Comparison of ENCODE assay signal across 9 mouse cellular contexts in the genomic region with DNA sequence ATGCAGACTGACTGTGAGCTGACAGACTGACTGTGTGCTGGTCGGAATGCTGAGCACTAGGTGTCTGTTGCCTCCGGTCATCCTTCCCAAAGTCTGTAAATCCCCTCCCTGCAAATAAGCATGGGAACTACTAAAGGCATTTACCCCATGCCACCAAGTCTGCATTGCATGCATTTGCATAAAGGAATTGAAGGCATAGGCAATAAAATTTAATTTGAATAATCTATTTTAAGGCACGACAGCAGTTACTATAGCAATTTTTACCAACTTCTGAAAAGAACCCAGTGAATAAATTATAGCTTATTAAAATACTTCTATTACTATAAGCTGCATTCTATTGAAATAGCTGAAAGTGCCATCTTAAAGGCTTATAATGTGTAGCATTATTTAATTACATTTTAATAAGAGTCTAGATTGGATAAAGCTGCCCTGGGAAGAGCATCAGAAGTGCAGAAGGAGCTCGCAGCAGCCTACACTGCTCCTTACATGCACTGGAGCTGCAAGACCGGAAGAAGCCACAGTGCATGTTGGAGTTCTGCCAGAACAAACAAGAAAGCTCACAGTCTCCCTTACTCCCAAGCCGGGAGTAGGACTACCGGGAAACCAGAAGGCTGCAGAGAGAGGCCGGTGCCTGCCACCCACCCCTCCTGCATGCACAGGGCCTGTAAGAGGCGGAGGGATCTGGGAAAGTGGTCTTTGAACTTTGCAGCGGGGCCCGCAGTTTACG. TPM values are rescaled to one million over a fixed set of nuclear protein-coding genes. Genes with fewer than 3 reads are reported as not detected.
DNase-seq lines count a peak whose midpoint lies in the region; ATAC-seq lines count a peak whose summit lies in the region.
"Had no signal": no experiment of that assay in that cellular context is flagged by ENCODE, and none has a peak within 500 bp of the region (broad histone marks: within the 10 kb centered on the region; RNA-seq: fewer than 3 reads in every experiment).

No protein-coding gene starts in this region.

- no peak overlapping the region for H3K9ac ChIP-seq in heart, embryonic 12.5 days
- H3K9ac ChIP-seq in forebrain, embryonic 15.5 days (replicated peaks) = no peak overlapping the region
- no peak overlapping the region for H3K9ac ChIP-seq in neural tube, embryonic 11.5 days (ENCODE audit: low read length)

- H3K4me1 ChIP-seq in heart, embryonic 12.5 days (replicated peaks) = peaks cover 21% of the 10 kb centered on the region
- peaks cover 8% of the 10 kb centered on the region for H3K4me1 ChIP-seq in forebrain, embryonic 15.5 days
- H3K4me1 ChIP-seq in neural tube, embryonic 11.5 days (ENCODE audit: control insufficient read depth, insufficient read depth, low read length) = no peaks in the 10 kb centered on the region

- H3K27ac ChIP-seq in heart, embryonic 12.5 days (ENCODE audit: poor library complexity, severe bottlenecking) = peak overlapping the region; percentile 88
- H3K27ac ChIP-seq in forebrain, embryonic 15.5 days (replicated peaks) = peak overlapping the region; percentile 60; the same call in 1 of the 2 replicates
- H3K27ac ChIP-seq in neural tube, embryonic 11.5 days (ENCODE audit: low read depth, low read length) = no peak overlapping the region

- H3K27me3 ChIP-seq in heart, embryonic 12.5 days (replicated peaks) = no peaks in the 10 kb centered on the region
- H3K27me3 ChIP-seq in forebrain, embryonic 15.5 days = no peaks in the 10 kb centered on the region
- no peaks in the 10 kb centered on the region for H3K27me3 ChIP-seq in neural tube, embryonic 11.5 days (ENCODE audit: control insufficient read depth, insufficient read depth, low read length)

- no peaks in the 10 kb centered on the region for H3K36me3 ChIP-seq in heart, embryonic 12.5 days
- H3K36me3 ChIP-seq in forebrain, embryonic 15.5 days = no peaks in the 10 kb centered on the region
- no peaks in the 10 kb centered on the region for H3K36me3 ChIP-seq in neural tube, embryonic 11.5 days (ENCODE audit: control insufficient read depth, insufficient read depth, low read length)

- WGBS in heart, embryonic 12.5 days = 31% methylated on average over 12 of the region's 12 CpGs
- 52% methylated on average over 12 of the region's 12 CpGs for WGBS in forebrain, embryonic 15.5 days
- 45% methylated on average over 12 of the region's 12 CpGs for WGBS in neural tube, embryonic 11.5 days

- ATAC-seq in heart, embryonic 12.5 days (ENCODE audit: insufficient number of reproducible peaks, low FRiP score) = peak; percentile 36; the same call in 1 of the 2 replicates
- ATAC-seq in forebrain, embryonic 15.5 days (replicated peaks) = peak; percentile 70
- no peak for ATAC-seq in neural tube, embryonic 11.5 days (ENCODE audit: insufficient read depth, low FRiP score, low TSS enrichment)

- H3K9me3 ChIP-seq in heart, embryonic 12.5 days (replicated peaks) = no peaks in the 10 kb centered on the region
- H3K9me3 ChIP-seq in forebrain, embryonic 15.5 days = no peaks in the 10 kb centered on the region
- H3K9me3 ChIP-seq in neural tube, embryonic 11.5 days (ENCODE audit: control insufficient read depth, low read length) = no peaks in the 10 kb centered on the region

- DNase-seq in heart, adult 9 months (ENCODE audit: low spot score in 2 of 2) = no peak
- peak; percentile 56 to 61 for DNase-seq in kidney, postnatal 36 days
- peak; percentile 26 for DNase-seq in neural tube, embryonic 11.5 days (ENCODE audit: low spot score)
- DNase-seq in urinary bladder, postnatal 25 days (ENCODE audit: low spot score) = no peak
- DNase-seq in thymus, postnatal 0 days (ENCODE audit: low spot score) = no peak
- no peak for DNase-seq in gastrocnemius, postnatal 14 days

- peak overlapping the region; percentile 10; the same call in 1 of the 2 replicates for H3K4me2 ChIP-seq in heart, embryonic 12.5 days
- H3K4me2 ChIP-seq in forebrain, embryonic 15.5 days (replicated peaks) = no peak overlapping the region
- no peak overlapping the region for H3K4me2 ChIP-seq in neural tube, embryonic 11.5 days (ENCODE audit: low read depth)

- H3K4me3 ChIP-seq in heart, embryonic 12.5 days = no peak overlapping the region
- H3K4me3 ChIP-seq in forebrain, embryonic 15.5 days = no peak overlapping the region
- no peak overlapping the region for H3K4me3 ChIP-seq in neural tube, embryonic 11.5 days (ENCODE audit: low read depth, low read length)

- intact Hi-C loops in gastrocnemius, postnatal 14 days (cut with DNase I; ENCODE audit: low total_unique reads) = no loop called here

RNA-seq across cellular contexts. Expression of gene Myoz2, which starts 58.3 kb away (rescaled TPM):
- polyA plus RNA-seq in heart, embryonic 12.5 days (2016; fragmentation: Nextera tagmentation; extraction: Ambion mirVana) = 154 and 163 TPM in 2 replicates
- polyA plus RNA-seq in forebrain, embryonic 15.5 days (2015; fragmentation: Nextera tagmentation; extraction: Ambion mirVana) = not detected in 2 replicates
- 3.9 and 4.0 TPM in 2 replicates for polyA plus RNA-seq in neural tube, embryonic 11.5 days (2014; fragmentation: Nextera tagmentation; extraction: Ambion mirVana)
- 0.28 TPM in 1 of 2 replicates, not detected in the other for polyA plus RNA-seq in thymus, postnatal 0 days (2015; fragmentation: Nextera tagmentation; extraction: Ambion mirVana)
- total RNA-seq in gastrocnemius, postnatal 14 days (2021) = 100 to 1,000 TPM; 340 to 373 TPM
- total RNA-seq: MEL had no signal

Comparison
In these comparisons a context has a peak if more than half of its experiments do, and no peak if none do; other contexts are left out.
1. DNase-seq: peak in kidney, postnatal 36 days (2 of 2) and neural tube, embryonic 11.5 days (single experiment); none in heart, adult 9 months (0 of 2), urinary bladder, postnatal 25 days (single experiment), thymus, postnatal 0 days (single experiment) and gastrocnemius, postnatal 14 days (single experiment).
2. RNA of gene Myoz2, which starts 58.3 kb away (polyA plus RNA-seq): 154 to 163 TPM in heart, embryonic 12.5 days; 3.9 to 4.0 TPM in neural tube, embryonic 11.5 days, 0.28 TPM in thymus, postnatal 0 days and not detected in forebrain, embryonic 15.5 days; every median in the first group is over 10 times any median in the second.